Mouse (Mus musculus) activated CD4-positive, CD25-positive, alpha-beta regulatory T cell, adult 4 months (primary cell): ENCODE data around the gene P4htm. TPM values are rescaled to one million over a fixed set of nuclear protein-coding genes. Genes with fewer than 3 reads are reported as not detected.
A peak's percentile ranks its signal among the peaks of the same experiment; 100 is the strongest.

Source experiments
- ATAC-seq: one replicate; pipeline ENCODE4 v1.8.0; 2017
- polyA plus RNA-seq, 2 experiments: library from polyadenylated mRNA; unstranded; fragments of 100-300 nt; shearing (Covaris generic); gene quantifications; one replicate each; pipeline ENCODE4 v1.2.1; 2017

P4htm gene
- polyA plus RNA-seq, 2 experiments from 2014 or later = 5.1 to 9.0 TPM

DNA sequence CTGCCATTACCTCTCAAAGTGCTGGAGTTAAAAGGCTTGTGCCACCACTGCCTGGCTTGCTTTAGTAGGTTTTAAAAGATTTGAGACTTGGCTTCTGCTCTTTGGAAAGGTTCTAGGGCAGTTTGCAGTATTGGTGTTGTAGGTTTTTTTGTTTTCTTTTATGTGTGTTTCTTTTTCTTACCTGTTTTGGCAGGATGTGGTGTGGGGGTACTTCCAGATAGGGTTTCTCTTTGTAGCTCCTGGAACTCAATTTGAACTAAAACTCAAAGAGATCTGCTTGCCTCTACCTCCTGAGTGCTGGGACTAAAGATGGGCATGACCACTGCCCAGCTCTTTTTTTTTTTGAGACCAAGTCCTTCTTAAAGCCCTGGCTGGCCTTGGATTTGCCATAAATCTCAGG is 56.6 kb downstream of the P4htm start:
- ATAC-seq = peak; percentile 57

DNA sequence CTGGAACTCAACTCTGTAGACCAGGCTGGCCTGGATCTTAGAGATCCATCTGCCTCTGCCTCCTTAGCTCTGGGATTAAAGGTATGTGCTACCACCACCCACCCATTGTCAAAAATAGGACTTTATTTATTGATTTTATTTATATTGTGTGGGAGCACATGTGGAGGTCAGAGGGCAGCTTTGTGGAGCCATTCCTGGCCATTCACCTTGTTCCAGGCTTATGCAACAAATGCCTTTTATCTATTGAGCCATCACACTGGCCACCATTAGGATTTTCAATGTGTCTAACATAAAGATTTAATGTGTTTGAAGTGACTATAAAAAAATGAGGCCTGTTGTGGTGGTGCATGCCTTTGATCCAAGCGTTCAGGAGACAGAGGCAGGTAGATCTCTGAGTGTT is 66.0 kb downstream of the P4htm start:
- ATAC-seq = no peak

DNA sequence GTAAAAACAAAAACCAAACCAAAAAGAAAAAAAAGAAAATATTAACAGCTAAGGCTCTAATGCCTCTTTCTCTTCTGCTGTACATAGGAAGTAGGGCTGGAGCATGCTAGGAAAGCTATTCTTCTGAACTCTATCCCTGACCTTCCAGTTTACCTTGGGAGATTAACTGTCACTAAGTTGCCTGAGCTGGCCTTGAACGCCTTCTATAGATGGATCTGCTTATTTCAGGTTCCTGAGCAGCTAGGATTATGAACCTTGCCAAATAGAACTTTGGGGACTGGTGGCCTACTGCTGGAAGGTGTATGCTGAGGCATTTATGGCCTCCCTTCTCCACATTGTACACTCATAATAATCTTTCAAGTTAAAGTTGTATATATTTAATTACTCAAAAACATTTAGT is 66.5 kb downstream of the P4htm start:
- no peak for ATAC-seq

Other genes starting within 250 kb of the P4htm start
- gene Usp4, start 249.8 kb downstream of the P4htm start, polyA plus RNA-seq = 100 to 1,000 TPM in 1 of 2 experiments, 10 to 100 TPM in 1; 98.8 to 127 TPM
- gene 1700102P08Rik, start 204.9 kb downstream of the P4htm start, polyA plus RNA-seq = under 1 TPM; 0.57 to 0.61 TPM
- not detected for gene Ccdc36, start 169.2 kb downstream of the P4htm start, polyA plus RNA-seq
- not detected for gene BC048562, start 161.2 kb downstream of the P4htm start, polyA plus RNA-seq
- gene Ccdc71, start 137.1 kb downstream of the P4htm start, polyA plus RNA-seq = 10 to 100 TPM; 22.5 to 31.5 TPM
- gene Klhdc8b, start 136.1 kb downstream of the P4htm start, polyA plus RNA-seq = 1 to 10 TPM; 1.6 to 2.1 TPM
- under 1 TPM; 0.15 to 0.25 TPM for gene Lamb2, start 117.9 kb downstream of the P4htm start, polyA plus RNA-seq
- gene Usp19, start 107.1 kb downstream of the P4htm start, polyA plus RNA-seq = 10 to 100 TPM; 14.6 to 18.3 TPM
- 100 to 1,000 TPM; 131 to 141 TPM for gene Qars, start 90.0 kb downstream of the P4htm start, polyA plus RNA-seq
- gene Qrich1, start 80.9 kb downstream of the P4htm start, polyA plus RNA-seq = 10 to 100 TPM; 71.0 to 77.8 TPM
- gene Impdh2, start 37.4 kb downstream of the P4htm start, polyA plus RNA-seq = 100 to 1,000 TPM; 126 to 172 TPM
- gene Ndufaf3, start 30.2 kb downstream of the P4htm start, polyA plus RNA-seq = 10 to 100 TPM; 58.2 to 74.6 TPM
- gene Dalrd3, start 27.8 kb downstream of the P4htm start, polyA plus RNA-seq = 10 to 100 TPM; 46.1 to 77.0 TPM
- 10 to 100 TPM; 18.8 to 42.4 TPM for gene Wdr6, start 18.9 kb downstream of the P4htm start, polyA plus RNA-seq
- gene Arih2, start 51.7 kb upstream of the P4htm start, polyA plus RNA-seq = 10 to 100 TPM; 44.6 to 46.2 TPM
- gene Slc25a20, start 64.4 kb upstream of the P4htm start, polyA plus RNA-seq = 10 to 100 TPM; 36.2 to 41.8 TPM
- gene Prkar2a, start 91.6 kb upstream of the P4htm start, polyA plus RNA-seq = 1 to 10 TPM; 4.0 to 5.4 TPM
- gene Ip6k2, start 186.1 kb upstream of the P4htm start, polyA plus RNA-seq = 10 to 100 TPM; 13.2 to 15.8 TPM
- gene Nckipsd, start 210.7 kb upstream of the P4htm start, polyA plus RNA-seq = 1 to 10 TPM; 3.9 to 7.3 TPM
- gene Celsr3, start 228.7 kb upstream of the P4htm start, polyA plus RNA-seq = not detected